In genomic region chr9:56230906-56231305, GRCm38 (mm10) we compare ENCODE assay signal across 20 mouse cellular contexts.
A peak's percentile ranks its signal among the peaks of the same experiment; 100 is the strongest.
DNase-seq lines count a peak whose midpoint lies in the region; ATAC-seq and TF ChIP-seq lines count a peak whose summit lies in the region.
"Had no signal": no experiment of that assay in that cellular context is flagged by ENCODE, and none has a peak within 500 bp of the region (broad histone marks: within the 10 kb centered on the region; RNA-seq: fewer than 3 reads in every experiment).

No protein-coding gene starts in this region.

- peaks cover 18% of the 10 kb centered on the region for H3K36me3 ChIP-seq in heart, embryonic 13.5 days
- H3K36me3 ChIP-seq in heart, embryonic 10.5 days: peaks cover 15% of the 10 kb centered on the region
- H3K36me3 ChIP-seq in heart, postnatal 0 days (replicated peaks; ENCODE audit: control insufficient read depth, insufficient read depth, low read length): peaks cover 18% of the 10 kb centered on the region
- H3K36me3 ChIP-seq: embryonic facial prominence, embryonic 12.5 days; forebrain, embryonic 12.5 days had no signal

- no peak for TF ChIP-seq EP300 in heart, postnatal 0 days (IDR thresholded peaks at IDR 0.05; ENCODE audit: low read depth)

- no peak overlapping the region for H3K4me2 ChIP-seq in heart, embryonic 13.5 days
- no peak overlapping the region for H3K4me2 ChIP-seq in heart, postnatal 0 days (ENCODE audit: low read depth, low read length)
- H3K4me2 ChIP-seq: embryonic facial prominence, embryonic 12.5 days; forebrain, embryonic 12.5 days; hindbrain, embryonic 13.5 days; intestine, embryonic 15.5 days had no signal

- peak; percentile 80 for DNase-seq in heart, adult 11 months
- DNase-seq in heart, postnatal 14 days: no peak
- no peak for DNase-seq in heart, embryonic 10.5 days (ENCODE audit: low spot score)
- DNase-seq in fibroblast of lung, adult 2 months (ENCODE audit: low read depth): peak; percentile 39
- DNase-seq in heart, postnatal 0 days (ENCODE audit: low spot score): peak; percentile 75
- DNase-seq in ovary, postnatal 14 days (ENCODE audit: low spot score): no peak
- DNase-seq: adrenal gland, postnatal 14 days; cerebellum, adult 11-12 months; cerebellum, adult 9-10 months; cerebellum, postnatal 25 days; kidney, adult 2 months had no signal

- H3K4me3 ChIP-seq in heart, embryonic 13.5 days: no peak overlapping the region
- no peak overlapping the region for H3K4me3 ChIP-seq in heart, embryonic 10.5 days
- H3K4me3 ChIP-seq in heart, postnatal 0 days (ENCODE audit: low read depth, low read length): no peak overlapping the region
- H3K4me3 ChIP-seq: embryonic facial prominence, embryonic 12.5 days; forebrain, embryonic 12.5 days; hindbrain, embryonic 13.5 days; intestine, embryonic 15.5 days had no signal

- ATAC-seq in heart, embryonic 13.5 days (ENCODE audit: extremely low read depth, insufficient number of reproducible peaks, low FRiP score, low TSS enrichment): no peak
- peak; percentile 60 for ATAC-seq in heart, postnatal 0 days (ENCODE audit: insufficient read depth, low read depth)
- ATAC-seq: activated CD4-positive, CD25-positive, alpha-beta regulatory T cell, adult 4 months; forebrain, embryonic 16.5 days; intestine, embryonic 15.5 days; Patski had no signal

- intact Hi-C loops in heart, postnatal 14 days (cut with DNase I): no loop called here

- H3K9me3 ChIP-seq in heart, embryonic 13.5 days: no peaks in the 10 kb centered on the region
- H3K9me3 ChIP-seq in heart, embryonic 10.5 days: no peaks in the 10 kb centered on the region
- no peaks in the 10 kb centered on the region for H3K9me3 ChIP-seq in heart, postnatal 0 days (replicated peaks; ENCODE audit: control insufficient read depth, low read length)
- H3K9me3 ChIP-seq: embryonic facial prominence, embryonic 12.5 days; forebrain, embryonic 12.5 days; hindbrain, embryonic 13.5 days; intestine, embryonic 15.5 days had no signal

- no peak overlapping the region for H3K9ac ChIP-seq in heart, embryonic 13.5 days
- H3K9ac ChIP-seq in heart, postnatal 0 days (replicated peaks; ENCODE audit: low read depth, low read length): no peak overlapping the region
- H3K9ac ChIP-seq: embryonic facial prominence, embryonic 12.5 days; forebrain, embryonic 12.5 days; hindbrain, embryonic 13.5 days; intestine, embryonic 15.5 days had no signal

- peak overlapping the region; percentile 58 for H3K27ac ChIP-seq in heart, embryonic 13.5 days (replicated peaks)
- H3K27ac ChIP-seq in heart, embryonic 10.5 days: no peak overlapping the region
- peak overlapping the region; percentile 47; the same call in 1 of the 2 replicates for H3K27ac ChIP-seq in heart, postnatal 0 days (ENCODE audit: low read depth)
- H3K27ac ChIP-seq: embryonic facial prominence, embryonic 12.5 days; forebrain, embryonic 12.5 days; hindbrain, embryonic 13.5 days; intestine, embryonic 15.5 days had no signal

- no peak for TF ChIP-seq CTCF in heart, postnatal 0 days (IDR thresholded peaks at IDR 0.05; ENCODE audit: low read depth)

- H3K4me1 ChIP-seq in heart, embryonic 13.5 days: peaks cover 48% of the 10 kb centered on the region
- H3K4me1 ChIP-seq in heart, embryonic 10.5 days: peaks cover 38% of the 10 kb centered on the region
- peaks cover 42% of the 10 kb centered on the region for H3K4me1 ChIP-seq in heart, postnatal 0 days (ENCODE audit: control insufficient read depth, insufficient read depth)
- H3K4me1 ChIP-seq: hindbrain, embryonic 13.5 days; intestine, embryonic 15.5 days had no signal

- no peaks in the 10 kb centered on the region for H3K27me3 ChIP-seq in heart, embryonic 13.5 days (replicated peaks)
- no peaks in the 10 kb centered on the region for H3K27me3 ChIP-seq in heart, embryonic 10.5 days (ENCODE audit: insufficient read depth, poor library complexity, severe bottlenecking)
- H3K27me3 ChIP-seq in heart, postnatal 0 days (ENCODE audit: control insufficient read depth, insufficient read depth, low read length): no peaks in the 10 kb centered on the region
- H3K27me3 ChIP-seq: CH12.LX; embryonic facial prominence, embryonic 12.5 days; forebrain, embryonic 12.5 days; hindbrain, embryonic 13.5 days; intestine, embryonic 15.5 days; Patski had no signal

Comparison
In these comparisons a context has a peak if more than half of its experiments do, and no peak if none do; other contexts are left out.
1. DNase-seq: peak in heart, adult 11 months (single experiment), fibroblast of lung, adult 2 months (single experiment) and heart, postnatal 0 days (single experiment); none in heart, postnatal 14 days (0 of 2), heart, embryonic 10.5 days (single experiment) and ovary, postnatal 14 days (single experiment).